Mouse (Mus musculus): Measurements from ENCODE around the gene Rhot2.
A peak's percentile ranks its signal among the peaks of the same experiment; 100 is the strongest.

The Rhot2 gene

DNA sequence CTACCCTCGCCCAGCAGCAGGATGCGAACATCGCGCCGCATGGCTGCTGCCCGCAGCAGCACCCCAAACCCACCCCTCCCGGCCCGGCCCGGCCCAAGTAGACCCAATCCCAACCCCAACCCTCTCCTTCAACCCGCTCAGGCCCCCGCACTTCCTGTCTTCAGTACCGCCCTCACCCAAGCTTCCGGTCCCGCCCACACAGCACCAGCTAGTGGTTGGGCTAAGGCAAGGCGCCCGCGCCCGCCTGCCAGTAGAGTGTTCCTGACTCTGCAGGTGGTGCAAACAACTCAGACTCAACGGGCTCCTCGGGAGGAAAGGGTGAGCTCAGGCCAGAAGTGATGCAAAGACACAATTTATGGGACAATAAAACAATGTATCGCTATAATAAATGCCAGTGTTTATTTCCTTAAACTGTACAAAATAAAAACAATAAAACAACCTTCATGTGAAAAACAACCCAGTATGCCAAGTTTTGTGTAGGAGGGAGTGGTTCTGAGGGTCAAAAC lies at the start of gene Rhot2:
Gene Rhot2 (minus strand): TSS at position 456 of the 506 bp plus-strand sequence.
- DNase-seq (ENCODE audit: low spot score in 2 of 2): peak; percentile 91 to 97

DNA sequence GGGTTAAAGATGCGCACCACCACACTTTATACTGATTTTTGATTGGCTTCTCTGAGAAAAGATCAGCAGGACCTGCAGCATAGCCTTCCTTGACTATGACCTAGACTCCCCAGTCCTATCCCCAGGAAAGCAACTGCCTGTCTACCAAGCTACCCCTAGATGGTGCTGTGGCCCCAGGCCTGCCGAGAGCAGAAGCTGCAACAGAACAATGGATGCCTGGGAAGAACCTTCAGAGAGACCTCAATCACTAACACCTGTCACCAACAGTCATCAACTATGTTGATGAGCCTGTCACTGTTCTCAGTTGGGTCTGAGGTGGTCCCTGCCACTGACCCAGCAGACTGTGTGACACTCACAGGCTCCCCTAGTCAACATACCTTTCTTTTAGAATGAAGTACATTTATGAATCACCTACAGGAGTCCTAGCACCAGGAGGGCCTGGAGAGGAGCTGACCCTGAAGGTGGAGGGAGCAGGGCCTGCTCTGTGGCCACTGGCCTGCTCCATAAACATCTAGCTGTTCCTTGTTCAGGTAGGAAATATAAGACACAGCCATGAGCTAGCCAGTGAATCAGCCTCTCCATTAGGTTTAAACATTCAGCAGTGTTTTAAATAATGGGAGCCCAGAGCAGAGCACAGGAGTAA lies 49.4 kb upstream of the Rhot2 start:
- peak; percentile 45 to 66 for DNase-seq (ENCODE audit: low spot score in 2 of 2)

DNA sequence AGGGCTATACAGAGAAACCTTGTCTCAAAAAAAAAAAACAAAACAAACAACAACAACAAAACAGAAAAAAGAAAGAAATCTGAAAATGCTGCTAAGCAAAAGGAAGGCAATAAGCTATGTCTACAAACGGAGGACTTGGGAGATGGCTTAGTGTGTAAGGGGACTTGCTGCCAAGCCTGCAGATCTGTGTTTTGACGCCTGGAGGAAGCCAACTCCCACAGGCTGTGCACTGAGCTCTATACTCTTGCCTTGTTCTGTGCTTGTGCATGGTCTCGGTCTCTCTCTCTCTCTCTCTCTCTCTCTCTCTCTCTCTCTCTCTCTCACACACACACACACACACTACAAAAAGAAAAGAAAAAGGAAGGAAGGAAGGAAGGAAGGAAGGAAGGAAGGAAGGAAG lies 44.2 kb upstream of the Rhot2 start:
- no peak for DNase-seq (ENCODE audit: low spot score in 2 of 2)

DNA sequence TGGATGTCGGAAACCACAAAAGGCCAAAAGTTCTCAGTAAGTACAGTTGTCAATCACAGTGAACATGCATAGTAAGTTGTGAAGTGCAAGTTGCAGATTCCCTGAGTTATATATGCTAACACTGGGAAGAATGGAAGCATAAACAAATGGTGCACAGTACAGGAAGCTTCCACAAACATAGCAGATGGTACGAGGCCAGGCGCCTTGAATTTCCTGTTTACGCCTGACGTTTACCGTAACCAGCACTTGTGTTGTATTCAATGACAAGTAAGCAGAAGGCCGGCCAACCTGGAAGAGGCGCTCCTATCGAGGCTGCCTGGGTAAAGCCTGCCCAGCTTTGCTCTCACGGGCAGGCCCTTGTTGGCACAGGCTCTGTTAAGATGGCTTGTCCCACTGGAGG lies 42.8 kb upstream of the Rhot2 start:
- no peak for DNase-seq (ENCODE audit: low spot score in 2 of 2)

DNA sequence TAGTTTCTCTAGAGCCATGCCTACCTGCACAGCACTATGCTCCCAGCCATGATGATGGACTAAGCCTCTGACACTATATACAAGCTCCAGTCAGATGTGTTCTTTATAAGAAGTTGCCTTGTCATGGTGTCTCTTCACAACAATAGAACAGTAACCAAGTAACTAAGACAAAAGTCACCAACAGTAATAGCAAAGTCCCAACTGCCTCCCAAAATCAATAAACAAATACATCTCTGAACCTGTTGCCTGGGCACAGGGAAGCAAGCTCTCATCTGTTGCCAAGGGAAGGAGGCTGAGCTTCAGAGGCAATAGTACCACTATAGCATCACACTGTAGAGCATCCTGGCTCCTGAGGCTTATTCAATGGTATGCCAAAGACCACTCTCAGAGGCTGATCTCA lies 42.2 kb upstream of the Rhot2 start:
- DNase-seq (ENCODE audit: low spot score in 2 of 2): no peak

DNA sequence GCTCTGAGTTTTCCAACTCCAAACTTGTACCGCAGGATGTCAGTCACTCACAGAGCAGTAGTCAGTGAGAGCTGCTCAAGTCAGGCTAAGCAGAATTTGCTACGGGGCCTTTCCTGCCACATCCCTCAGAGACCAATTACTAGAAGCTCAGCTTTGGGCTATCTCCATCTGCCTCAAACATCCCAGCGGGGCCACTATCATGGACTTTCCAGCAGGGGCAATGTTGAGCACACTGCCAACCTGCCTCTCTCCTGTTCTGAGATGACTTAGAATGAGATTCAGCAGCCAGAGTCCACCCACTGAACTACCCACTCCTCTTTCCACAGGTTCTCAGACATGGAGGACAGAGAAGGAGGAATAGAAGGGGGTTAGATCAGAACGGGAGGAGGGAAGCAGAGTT lies 41.0 kb upstream of the Rhot2 start:
- DNase-seq (ENCODE audit: low spot score in 2 of 2): no peak

DNA sequence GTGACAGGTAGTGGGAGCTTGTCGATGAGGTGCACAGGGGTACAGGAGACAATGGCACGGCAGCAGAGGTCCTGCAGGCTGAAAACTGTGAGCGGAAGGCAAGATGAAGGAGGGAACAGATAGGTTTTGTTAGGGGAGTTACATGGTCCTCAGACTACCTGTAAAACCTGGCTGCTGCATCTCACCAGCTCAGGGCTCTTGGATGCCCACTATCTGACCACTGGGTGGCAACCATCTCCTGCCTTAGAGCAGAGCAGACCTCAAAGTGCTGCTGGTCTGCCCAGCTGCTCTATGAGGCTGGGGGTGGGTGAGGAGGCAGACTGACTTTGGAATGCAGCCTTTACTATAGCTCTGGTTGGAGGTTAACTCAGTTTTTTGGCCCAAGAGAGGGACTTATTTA lies 39.2 kb upstream of the Rhot2 start:
- DNase-seq (ENCODE audit: low spot score in 2 of 2): no peak

DNA sequence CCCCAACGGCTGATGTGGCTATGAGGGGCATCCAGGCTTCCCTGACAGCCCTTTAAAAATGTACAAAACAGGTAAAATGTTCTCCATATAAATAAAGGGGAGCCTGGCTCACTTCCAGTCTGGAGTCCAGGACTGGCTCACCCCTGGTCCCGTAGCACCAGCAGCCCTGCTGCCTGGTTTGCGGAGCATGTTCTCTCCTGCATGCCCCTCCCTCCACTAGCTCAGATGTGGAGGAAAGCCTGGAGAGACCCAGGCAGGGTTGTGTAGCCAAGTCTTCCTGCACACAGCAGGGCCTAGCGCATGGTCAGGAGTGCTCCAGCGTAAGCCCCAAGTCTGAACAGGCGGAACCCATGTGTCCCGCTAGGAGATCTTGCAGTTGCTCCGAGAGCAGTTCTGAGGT lies 38.6 kb upstream of the Rhot2 start:
- no peak for DNase-seq (ENCODE audit: low spot score in 2 of 2)

DNA sequence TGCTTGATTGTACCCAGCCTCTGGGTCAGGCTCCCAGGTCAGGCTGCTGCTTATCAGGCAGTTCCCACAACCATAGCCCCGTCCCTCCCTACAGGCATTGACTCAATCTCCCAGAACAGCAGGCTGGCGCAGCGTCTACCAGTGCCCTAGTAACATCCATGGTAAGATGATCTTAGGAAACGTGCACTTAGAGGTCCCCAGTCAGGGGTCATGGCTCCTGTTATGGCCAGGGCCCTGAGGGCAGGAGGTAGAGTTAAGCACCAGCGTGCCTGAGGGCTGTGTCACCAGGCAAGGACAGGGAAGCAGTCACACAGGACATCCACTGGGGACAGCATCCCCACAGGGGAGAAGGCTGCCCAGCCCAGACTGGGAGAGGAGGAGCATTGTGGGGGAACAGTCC lies 37.7 kb upstream of the Rhot2 start:
- no peak for DNase-seq (ENCODE audit: low spot score in 2 of 2)

DNA sequence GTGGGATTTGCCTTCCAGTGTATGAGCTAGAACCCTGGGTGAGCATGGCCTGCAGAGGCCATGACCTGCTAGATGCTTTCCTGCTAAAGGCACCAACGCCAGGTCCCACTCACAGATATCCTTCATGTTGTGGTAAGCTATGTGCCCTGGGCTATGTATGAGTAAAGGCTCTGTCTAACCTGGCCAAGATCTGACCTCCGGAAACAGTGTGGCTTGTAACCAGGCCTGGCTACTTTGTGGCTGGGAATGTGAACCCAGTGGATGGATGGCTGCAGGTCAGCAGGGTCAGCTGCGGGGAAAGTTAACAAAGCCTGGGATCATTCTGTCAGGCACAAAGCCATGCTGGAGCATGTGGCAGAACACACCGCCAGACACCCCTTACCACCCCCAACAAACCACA lies 37.0 kb upstream of the Rhot2 start:
- no peak for DNase-seq (ENCODE audit: low spot score in 2 of 2)

DNA sequence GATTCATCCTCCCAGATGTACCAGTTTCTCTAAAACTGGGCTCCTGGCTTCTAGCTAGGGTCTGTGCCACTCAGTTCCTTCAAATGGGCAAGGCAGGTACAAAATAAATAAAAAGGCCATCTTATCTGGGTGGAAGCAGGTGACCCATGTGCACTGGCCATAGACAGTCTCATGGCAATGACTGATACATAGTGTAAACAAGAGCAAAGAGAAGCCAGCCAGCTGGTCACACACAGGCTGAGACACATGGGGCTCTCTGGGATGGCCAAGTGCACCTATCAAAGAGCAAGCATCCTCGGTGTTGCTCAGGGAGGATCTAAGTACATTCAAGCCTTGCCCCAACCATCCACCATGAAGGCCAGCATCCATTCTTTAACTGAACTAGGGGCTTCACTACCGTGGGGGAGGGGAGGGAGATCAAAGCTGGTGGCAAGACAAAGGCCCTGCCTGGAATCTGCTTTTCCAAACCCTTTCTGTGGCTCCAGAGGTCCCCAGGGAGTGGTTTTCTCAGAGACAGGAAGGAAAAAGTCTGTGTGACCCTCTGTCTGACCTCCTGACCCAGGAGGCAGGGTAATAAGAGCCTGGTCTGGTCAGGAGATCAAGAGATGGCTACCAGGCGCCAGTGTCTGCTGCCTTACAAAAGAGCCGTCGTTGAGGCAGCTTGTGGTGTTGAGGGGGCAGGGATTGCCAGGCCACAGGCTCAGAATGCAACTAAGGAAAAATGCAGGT lies 36.4 kb upstream of the Rhot2 start:
- DNase-seq (ENCODE audit: low spot score in 2 of 2): no peak

DNA sequence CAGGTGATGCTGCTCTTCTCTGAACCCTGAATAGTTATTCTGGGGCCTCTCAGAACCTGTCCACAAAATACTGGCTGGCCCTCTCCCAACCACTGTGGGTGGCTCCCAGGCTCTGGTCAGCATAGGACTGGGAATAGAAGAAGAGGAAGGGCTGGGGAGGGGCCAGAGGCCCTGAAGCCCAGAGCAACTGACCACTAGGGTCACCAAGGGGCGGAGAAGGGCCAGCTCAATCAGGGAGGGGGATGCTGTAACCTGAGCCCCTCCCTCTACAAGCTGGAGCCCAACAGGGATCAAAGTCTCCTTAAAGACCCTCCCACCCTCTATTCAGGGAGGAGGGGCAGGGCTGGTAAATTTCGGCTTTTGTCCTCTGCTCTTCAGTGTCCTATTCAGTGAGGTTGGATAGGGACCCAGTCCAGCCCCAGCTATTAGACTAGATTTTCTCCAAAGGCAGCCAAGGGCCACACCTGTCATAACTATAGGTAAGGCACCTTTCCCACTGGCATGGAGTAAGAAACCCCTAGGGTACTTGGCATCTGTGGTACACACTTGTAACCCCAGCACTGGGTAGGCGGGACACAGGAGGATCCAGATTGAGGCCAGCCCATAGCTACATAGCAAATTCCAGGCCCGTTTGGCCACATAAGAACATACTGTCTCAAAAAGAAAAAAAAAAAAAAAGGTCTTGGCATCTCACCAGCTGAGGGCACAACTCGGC lies 35.7 kb upstream of the Rhot2 start, which contains the start of gene Wfikkn1:
Gene Wfikkn1 (minus strand): TSS at position 663 of the 715 bp plus-strand sequence.
- DNase-seq (ENCODE audit: low spot score in 2 of 2): no peak

DNA sequence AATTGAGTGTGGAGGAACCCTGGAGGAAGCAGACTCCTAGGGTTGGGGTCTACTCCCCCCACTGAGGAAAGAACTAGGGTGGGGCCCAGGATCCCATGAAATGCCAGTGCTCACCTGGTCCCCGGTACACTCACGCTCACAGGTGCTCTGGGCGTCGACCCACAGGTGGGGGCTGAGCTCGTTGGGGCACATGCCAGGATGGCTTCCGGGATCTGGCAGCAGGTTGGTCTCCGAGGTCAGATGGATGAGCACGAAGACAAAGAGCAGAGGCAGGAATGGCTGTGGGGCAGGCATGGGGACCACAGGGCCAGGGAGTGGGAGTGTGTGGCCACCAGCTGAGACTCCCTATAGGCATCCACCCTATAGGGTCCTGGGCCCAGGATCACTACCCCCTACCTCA lies 35.1 kb upstream of the Rhot2 start:
- no peak for DNase-seq (ENCODE audit: low spot score in 2 of 2)

DNA sequence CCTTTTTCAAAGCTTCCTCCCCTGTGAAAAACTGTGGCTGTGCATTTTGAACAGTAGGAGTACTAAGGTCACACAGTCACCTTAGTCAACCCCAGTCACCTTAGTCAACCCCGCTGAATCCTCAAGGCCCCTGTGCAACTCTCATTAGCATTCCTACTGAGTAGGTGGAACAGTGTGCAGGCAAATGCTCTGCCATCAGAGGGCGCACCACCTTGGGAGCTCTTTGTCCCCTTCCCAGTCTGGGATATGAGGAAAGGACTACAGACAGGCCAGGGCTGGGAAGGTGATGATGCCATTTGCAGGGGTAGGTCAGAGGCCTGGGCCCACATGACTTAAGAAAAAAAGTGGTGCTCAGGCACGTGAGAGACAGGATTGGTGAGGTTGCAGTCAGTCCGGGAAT lies 34.6 kb upstream of the Rhot2 start:
- no peak for DNase-seq (ENCODE audit: low spot score in 2 of 2)

DNA sequence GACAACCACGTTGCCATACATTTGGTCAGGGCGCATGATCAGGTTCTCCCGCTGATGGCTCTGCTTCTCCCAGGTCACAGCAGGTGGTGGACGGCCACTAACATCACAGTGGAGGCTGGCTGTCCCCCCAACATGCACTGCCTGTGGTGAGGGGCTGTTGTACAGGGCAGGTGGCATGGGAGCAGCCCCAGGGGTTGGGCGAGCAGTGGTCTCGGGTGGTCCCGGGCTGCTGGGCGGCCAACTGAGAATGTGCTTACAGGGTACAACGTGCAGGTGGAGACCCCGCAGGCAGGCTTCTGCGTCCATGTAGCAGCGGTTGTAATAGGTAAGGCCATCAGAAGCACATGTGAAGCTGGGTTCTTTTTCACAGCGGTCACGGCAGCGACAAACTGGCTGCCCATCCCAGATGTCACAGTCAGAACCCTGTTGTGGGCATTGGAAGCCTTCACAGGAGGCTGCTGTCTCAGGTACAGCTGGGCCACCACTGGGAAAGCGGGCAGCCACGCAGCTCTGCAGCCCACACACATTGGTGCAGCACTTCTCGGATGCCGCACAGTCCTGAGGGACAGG lies 34.0 kb upstream of the Rhot2 start:
- DNase-seq (ENCODE audit: low spot score in 2 of 2): no peak

DNA sequence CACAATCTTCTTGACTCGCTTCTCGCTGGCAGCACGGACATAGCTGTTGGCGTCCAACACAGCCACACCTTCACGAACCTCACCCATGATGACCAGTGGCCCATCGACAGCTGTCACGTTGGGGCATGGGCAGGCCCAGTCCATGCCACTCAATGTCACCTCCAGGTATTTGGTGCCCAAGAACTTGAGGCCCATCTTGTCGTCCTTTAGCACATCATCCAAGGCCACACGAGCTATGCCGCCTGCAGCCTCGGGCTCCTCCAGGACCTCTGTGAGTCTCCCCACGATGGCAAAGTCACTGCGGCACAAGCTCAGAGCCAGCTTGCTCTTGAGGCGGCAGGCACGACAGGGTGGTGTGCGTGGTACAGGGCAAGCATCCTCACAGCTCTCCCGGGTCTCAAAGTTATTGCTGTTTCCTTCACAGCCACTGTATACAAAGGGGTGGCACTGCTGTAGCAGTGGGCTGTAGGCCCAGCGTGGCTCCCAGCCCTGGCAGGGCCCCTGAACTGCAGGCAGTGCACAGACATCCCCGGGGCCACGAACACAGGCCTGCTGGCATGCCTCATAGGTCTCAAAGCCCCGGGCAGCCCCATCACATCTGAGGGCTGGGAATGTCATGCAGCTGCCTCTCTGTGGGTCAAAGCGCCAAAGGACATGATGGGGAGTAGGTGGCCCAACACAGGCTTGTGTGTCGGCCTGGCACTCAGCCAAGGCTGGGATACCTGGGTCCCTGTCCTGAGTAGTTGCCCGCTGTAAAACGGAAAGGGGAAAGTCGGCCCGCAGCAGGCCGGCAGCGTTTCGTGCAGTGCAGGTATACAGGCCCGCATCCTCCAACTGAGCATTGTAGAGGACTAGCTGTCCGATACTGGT lies 33.3 kb upstream of the Rhot2 start:
- DNase-seq (ENCODE audit: low spot score in 2 of 2): no peak

DNA sequence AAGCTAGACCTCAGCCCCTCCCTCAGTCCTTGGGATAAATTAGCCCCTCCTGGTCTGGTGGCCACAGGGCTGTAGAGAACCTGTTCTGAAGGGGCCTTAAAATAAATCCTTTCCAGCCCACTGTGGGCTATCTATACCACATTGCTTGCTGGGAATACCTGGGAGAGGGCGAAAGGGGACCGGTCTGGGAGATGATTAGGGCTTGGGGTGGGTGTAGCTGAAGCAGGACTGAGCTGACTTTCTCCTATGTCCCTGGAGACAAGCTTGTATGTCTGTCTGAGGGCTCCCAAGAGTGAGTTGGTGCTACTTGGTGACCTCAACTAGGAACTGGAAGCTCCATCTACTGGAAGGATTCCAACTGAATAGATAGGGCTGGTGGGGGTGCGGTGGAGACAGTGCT lies 32.4 kb upstream of the Rhot2 start:
- DNase-seq (ENCODE audit: low spot score in 2 of 2): no peak

DNA sequence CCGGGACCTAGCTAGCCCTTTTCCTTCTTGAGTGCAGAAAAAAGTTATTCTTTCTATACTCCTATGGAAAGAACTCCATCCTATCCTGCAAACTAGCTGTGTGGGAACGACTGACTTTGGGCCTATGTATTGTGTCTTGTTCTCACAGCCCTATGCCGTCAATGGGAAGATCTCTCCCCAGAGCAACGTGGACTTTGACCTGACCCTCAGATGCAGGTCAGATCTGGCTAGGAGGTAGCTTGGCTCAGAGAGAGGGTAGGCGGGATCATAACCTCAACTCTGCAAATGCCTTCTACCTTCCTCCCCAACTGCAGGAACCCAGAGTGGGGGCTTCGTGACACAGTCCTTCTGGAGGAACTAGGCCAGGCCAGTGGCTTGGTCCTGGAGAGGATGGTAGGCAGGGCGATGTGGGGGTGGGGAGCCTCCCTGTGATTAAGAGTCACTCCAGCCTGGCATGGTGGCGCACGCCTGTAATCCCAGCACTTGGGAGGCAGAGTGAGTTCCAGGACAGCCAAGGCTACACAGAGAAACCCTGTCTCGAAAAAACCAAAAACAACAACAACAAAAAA lies 31.8 kb upstream of the Rhot2 start:
- no peak for DNase-seq (ENCODE audit: low spot score in 2 of 2)

DNA sequence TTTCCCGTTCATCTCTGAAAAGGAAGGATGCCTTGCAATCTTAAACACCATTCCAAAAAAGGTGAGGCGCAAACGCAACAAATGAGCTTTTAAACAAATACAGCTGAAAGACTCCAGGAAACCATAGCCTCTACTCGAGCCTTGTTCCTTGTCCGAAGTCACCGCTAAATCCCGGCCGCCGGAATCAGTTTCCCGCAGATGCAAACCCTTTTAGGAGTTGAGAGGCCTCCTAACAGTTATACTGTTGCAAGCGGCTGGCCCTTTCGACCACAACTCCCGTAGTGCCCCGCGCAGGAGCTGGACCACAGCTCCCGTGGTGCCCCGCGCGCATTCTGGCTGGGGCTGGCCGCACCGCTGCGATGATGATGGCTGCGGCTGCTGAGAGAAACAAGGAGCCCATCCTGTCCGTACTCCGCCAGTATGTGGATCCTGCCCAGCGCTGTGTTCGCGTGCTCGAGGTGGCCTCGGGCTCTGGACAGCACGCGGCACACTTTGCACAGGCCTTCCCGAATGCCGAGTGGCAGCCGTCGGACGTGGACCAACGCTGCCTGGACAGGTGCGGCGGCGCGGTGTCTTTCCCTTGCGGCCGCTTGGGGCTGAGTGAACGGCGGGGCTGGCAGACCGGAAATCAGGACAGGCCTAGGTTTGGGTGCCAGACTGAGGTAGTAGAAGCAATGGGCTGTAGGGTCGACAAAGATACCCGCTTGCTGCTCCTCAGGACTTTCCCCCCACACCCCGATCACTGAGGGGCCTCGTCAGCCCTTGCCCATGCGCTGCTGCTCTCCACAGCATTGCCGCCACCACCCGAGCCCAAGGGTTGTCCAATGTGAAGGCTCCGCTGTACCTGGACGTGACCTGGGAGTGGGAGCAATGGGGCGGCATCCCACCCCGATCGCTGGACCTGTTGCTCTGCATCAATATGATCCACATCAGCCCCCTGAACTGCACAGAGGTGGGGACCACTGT lies 30.8 kb upstream of the Rhot2 start:
- DNase-seq (ENCODE audit: low spot score in 2 of 2): peak; percentile 81 to 90

DNA sequence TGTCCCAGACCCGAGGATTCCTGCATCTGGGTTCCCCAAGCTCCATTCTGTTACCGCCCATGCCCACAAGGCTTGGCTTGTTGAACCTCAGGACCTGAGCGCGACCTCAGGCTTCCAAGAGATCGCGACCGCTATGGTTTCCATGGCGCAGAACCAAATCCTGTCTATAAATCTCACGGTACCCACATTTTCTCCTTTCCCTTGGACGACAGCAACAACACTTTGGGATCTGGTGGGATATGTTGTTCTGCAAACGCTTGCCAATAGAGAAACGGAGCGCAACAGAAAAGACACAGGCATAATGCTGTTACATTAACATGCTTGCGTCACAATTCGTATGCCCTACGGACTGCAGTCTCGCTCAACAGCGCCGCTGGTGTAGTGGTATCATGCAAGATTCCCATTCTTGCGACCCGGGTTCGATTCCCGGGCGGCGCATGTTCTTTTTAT lies 30.1 kb upstream of the Rhot2 start, which contains the start of gene Mettl26:
Gene Mettl26 (plus strand): TSS at position 354 of the 450 bp plus-strand sequence.
- peak; percentile 93 to 95 for DNase-seq (ENCODE audit: low spot score in 2 of 2)

Measured in urinary bladder, postnatal 36 days (tissue).